Mouse (Mus musculus) lung, adult 2 months (tissue): ENCODE measurements around the gene Ampd2.

Experiments used
- CTCF ChIP-seq: fragments of 200-500 bp; IDR thresholded peaks from 2 replicates; pipeline ENCODE4 v1.5.1; 2011; ENCODE audit warnings: mild to moderate bottlenecking, low read length, control low read depth; ENCODE audit not compliant: insufficient read depth
- POLR2A ChIP-seq: fragments of 200-500 bp; IDR thresholded peaks from 2 replicates; pipeline ENCODE4 v1.6.1; 2011; ENCODE audit warnings: low read depth, mild to moderate bottlenecking, control low read depth, low read length, borderline replicate concordance; ENCODE audit errors: extremely low read depth

GRCm38 (mm10) chr3:108026049-108026448, 60.4 kb downstream of the Ampd2 start:
- TF ChIP-seq CTCF (no peak), POLR2A (no peak)
